Mouse (Mus musculus): ENCODE measurements around the gene Kcnn1. TPM values are rescaled to one million over a fixed set of nuclear protein-coding genes. Genes with fewer than 3 reads are reported as not detected.
A peak's percentile ranks its signal among the peaks of the same experiment; 100 is the strongest.

Gene Kcnn1
- polyA plus RNA-seq, 1 experiment from 2014 or later: 1.8 TPM

DNA sequence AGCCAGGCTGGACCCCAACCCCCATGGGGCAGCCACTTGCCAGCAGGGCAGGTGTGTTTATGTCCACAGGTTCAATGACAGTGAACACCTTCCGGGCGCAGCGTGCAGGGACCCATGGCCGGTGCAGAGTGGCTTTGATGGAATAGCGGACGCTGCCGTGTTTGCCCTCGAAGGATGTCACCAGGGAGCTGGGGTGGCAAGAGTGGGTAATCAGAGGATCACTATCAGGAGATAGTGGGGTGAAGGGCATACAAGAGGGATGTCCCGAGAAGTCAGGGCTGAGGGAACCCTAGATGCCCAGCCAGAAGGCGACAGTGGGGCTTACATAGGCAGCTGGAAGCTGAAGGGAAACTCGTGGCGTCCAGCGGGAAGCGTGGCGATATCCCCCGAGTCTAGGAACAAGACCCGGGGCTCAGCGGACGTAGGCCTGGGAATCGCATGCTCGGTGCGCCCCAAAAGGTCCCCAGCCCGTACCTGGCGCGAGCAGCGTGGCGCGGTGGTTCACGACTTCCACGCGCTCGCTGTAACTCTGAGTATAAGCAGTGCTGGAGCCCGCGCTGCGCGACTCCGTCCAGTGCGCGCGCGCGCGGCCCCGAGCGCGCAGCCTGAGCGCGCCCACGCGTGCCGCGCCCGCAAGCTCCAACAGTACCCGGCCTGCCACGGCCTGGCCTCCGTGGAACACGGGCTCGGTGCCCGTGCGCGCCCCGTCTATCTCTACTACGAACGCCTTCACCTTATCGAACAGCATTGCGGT, 24.2 kb downstream of the Kcnn1 start:
- WGBS: 3% methylated on average over 66 of the region's 66 CpGs
- Histone ChIP-seq H3K4me2 (ENCODE audit: low read length) (peak overlapping the region; percentile 90), H3K27ac (replicated peaks in 1 of 2; ENCODE audit: control insufficient read depth in 1 of 2, insufficient read depth in 1 of 2, low read depth in 2 of 2, low read length in 2 of 2) (peak overlapping the region; percentile 69 to 82), H3K27me3 (ENCODE audit: control insufficient read depth, insufficient read depth, low read length) (peaks cover 15% of the 10 kb centered on the region), H3K9me3 (ENCODE audit: control insufficient read depth, low read length) (no peaks in the 10 kb centered on the region), H3K4me3 (ENCODE audit: control insufficient read depth in 1 of 2, insufficient read depth in 1 of 2, low read depth in 1 of 2, low read length in 2 of 2) (peak overlapping the region; percentile 65 to 68), H3K9ac (ENCODE audit: low read length) (peak overlapping the region; percentile 79), H3K36me3 (ENCODE audit: control insufficient read depth, insufficient read depth, low read length) (peaks cover 13% of the 10 kb centered on the region; the same call in 1 of the 2 replicates), H3K4me1 (ENCODE audit: control insufficient read depth in 2 of 2, insufficient read depth in 2 of 2, low read length in 2 of 2) (peaks cover 5 to 9% of the 10 kb centered on the region in 2 experiments)
- peak; percentile 23 for ATAC-seq (ENCODE audit: insufficient number of reproducible peaks, insufficient read depth, low FRiP score, low read depth)

DNA sequence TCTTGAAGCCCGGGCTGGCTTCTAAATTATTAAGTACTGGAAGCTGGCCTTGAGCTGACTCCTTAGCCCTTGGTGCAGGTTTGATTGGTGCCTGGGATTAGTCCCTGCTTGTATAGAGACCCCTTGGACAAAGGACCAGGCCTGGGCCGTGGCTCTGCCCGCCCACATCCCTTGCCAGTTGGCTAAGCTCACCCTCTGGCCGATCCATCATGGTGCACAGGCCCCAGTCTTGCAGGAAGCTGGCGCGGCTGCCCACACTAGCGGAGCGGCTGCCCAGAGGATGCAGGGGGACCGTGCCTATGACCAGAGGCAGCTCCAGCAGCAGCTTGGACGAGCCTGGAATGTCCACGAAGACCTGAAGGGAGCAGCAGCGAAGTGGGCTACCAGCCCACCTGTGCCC, 26.4 kb downstream of the Kcnn1 start:
- Histone ChIP-seq H3K4me1 (ENCODE audit: control insufficient read depth in 2 of 2, insufficient read depth in 2 of 2, low read length in 2 of 2) (peaks cover 11 to 15% of the 10 kb centered on the region in 2 experiments), H3K27ac (replicated peaks in 1 of 2; ENCODE audit: control insufficient read depth in 1 of 2, insufficient read depth in 1 of 2, low read depth in 2 of 2, low read length in 2 of 2) (no peak overlapping the region), H3K9me3 (ENCODE audit: control insufficient read depth, low read length) (no peaks in the 10 kb centered on the region), H3K27me3 (ENCODE audit: control insufficient read depth, insufficient read depth, low read length) (peaks cover 3% of the 10 kb centered on the region), H3K9ac (ENCODE audit: low read length) (no peak overlapping the region), H3K4me2 (ENCODE audit: low read length) (no peak overlapping the region), H3K36me3 (ENCODE audit: control insufficient read depth, insufficient read depth, low read length) (peaks cover 13% of the 10 kb centered on the region; the same call in 1 of the 2 replicates), H3K4me3 (ENCODE audit: control insufficient read depth in 1 of 2, insufficient read depth in 1 of 2, low read depth in 1 of 2, low read length in 2 of 2) (no peak overlapping the region)
- WGBS: 85% methylated on average over 12 of the region's 12 CpGs
- ATAC-seq (ENCODE audit: insufficient number of reproducible peaks, insufficient read depth, low FRiP score, low read depth): no peak

DNA sequence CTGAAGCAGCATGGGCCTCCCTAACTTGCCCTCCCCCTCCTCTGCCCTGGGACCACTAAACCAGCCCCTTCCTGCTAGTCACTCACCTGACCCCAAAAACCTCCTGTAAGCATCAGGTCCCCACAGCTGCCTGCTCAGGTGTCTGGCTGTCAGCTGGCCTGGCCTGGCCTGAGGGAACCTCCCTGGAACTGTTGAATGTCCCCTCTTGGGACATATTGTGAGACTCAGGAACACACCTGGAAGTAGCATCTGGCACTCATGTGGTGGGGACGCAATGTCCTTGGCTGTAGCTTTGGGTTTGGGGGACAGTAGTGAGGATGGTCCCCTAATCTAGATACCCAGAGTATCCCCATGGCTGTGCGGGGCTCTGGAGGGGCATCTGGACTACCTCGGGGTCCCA, 29.0 kb downstream of the Kcnn1 start:
- no peak for ATAC-seq (ENCODE audit: insufficient number of reproducible peaks, insufficient read depth, low FRiP score, low read depth)
- H3K4me3 ChIP-seq (ENCODE audit: control insufficient read depth in 1 of 2, insufficient read depth in 1 of 2, low read depth in 1 of 2, low read length in 2 of 2): no peak overlapping the region
- H3K27me3 ChIP-seq (ENCODE audit: control insufficient read depth, insufficient read depth, low read length): no peaks in the 10 kb centered on the region
- H3K4me2 ChIP-seq (ENCODE audit: low read length): no peak overlapping the region
- no peak overlapping the region for H3K9ac ChIP-seq (ENCODE audit: low read length)
- no peak overlapping the region for H3K27ac ChIP-seq (replicated peaks in 1 of 2; ENCODE audit: control insufficient read depth in 1 of 2, insufficient read depth in 1 of 2, low read depth in 2 of 2, low read length in 2 of 2)
- H3K4me1 ChIP-seq (ENCODE audit: control insufficient read depth in 2 of 2, insufficient read depth in 2 of 2, low read length in 2 of 2): peaks cover 8 to 10% of the 10 kb centered on the region in 2 experiments
- H3K36me3 ChIP-seq (ENCODE audit: control insufficient read depth, insufficient read depth, low read length): peaks cover 13% of the 10 kb centered on the region; the same call in 1 of the 2 replicates
- no peaks in the 10 kb centered on the region for H3K9me3 ChIP-seq (ENCODE audit: control insufficient read depth, low read length)
- WGBS: 97% methylated on average over 3 of the region's 3 CpGs

DNA sequence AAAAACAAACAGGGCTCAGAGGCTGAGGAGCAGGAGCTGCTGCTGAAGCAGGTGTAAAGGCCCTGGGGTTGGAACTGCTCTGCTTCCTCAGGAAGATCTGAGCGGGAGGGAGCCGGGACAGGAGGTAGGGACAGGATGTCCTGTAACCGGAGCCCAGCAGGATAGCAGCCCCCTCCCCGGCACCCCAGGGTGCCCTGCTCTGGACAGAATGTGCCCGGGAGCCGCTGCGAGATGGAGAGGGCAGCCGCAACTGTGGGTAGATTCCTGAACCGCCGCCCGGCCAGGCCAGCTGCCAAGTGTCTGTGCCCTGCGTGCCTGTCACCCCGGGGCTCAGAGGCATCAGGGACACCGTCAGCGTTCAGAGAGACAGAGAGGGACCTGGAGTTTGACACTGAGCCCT, 29.5 kb downstream of the Kcnn1 start:
- no peak overlapping the region for H3K4me3 ChIP-seq (ENCODE audit: control insufficient read depth in 1 of 2, insufficient read depth in 1 of 2, low read depth in 1 of 2, low read length in 2 of 2)
- peaks cover 6 to 9% of the 10 kb centered on the region in 2 experiments for H3K4me1 ChIP-seq (ENCODE audit: control insufficient read depth in 2 of 2, insufficient read depth in 2 of 2, low read length in 2 of 2)
- 31% methylated on average over 15 of the region's 15 CpGs for WGBS
- no peaks in the 10 kb centered on the region for H3K27me3 ChIP-seq (ENCODE audit: control insufficient read depth, insufficient read depth, low read length)
- H3K4me2 ChIP-seq (ENCODE audit: low read length): no peak overlapping the region; the same call in 1 of the 2 replicates
- no peak overlapping the region for H3K27ac ChIP-seq (replicated peaks in 1 of 2; ENCODE audit: control insufficient read depth in 1 of 2, insufficient read depth in 1 of 2, low read depth in 2 of 2, low read length in 2 of 2)
- peaks cover 13% of the 10 kb centered on the region; the same call in 1 of the 2 replicates for H3K36me3 ChIP-seq (ENCODE audit: control insufficient read depth, insufficient read depth, low read length)
- no peaks in the 10 kb centered on the region for H3K9me3 ChIP-seq (ENCODE audit: control insufficient read depth, low read length)
- 0 out of 2 replicates have a peak overlapping the region, but pooled peaks have one; percentile 17 for H3K9ac ChIP-seq (ENCODE audit: low read length)
- no peak for ATAC-seq (ENCODE audit: insufficient number of reproducible peaks, insufficient read depth, low FRiP score, low read depth)

DNA sequence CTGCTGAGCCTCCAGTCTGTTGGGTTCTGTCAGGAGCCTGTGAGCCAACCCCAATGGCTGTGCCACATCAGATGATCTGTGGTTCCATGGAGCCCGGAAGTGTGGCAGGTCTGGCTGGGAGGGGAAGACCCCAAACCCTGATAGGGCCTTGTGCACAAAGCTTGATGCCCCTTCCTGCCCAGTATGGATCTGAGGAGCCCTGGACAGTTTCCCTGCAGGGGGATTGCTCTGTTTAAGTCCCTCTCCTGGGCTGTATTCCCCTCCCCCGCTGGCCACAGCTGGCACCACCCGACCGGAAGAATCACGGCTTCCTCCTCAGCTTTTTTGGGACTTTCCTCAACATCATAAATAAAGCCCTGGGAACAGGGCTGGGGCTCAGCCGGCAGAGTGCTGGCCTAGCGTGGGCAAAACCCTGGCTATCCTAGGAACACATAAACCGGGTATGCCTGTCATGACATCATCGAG, 30.0 kb downstream of the Kcnn1 start:
- Histone ChIP-seq H3K36me3 (ENCODE audit: control insufficient read depth, insufficient read depth, low read length) (peaks cover 13% of the 10 kb centered on the region; the same call in 1 of the 2 replicates), H3K4me3 (ENCODE audit: control insufficient read depth in 1 of 2, insufficient read depth in 1 of 2, low read depth in 1 of 2, low read length in 2 of 2) (no peak overlapping the region), H3K27me3 (ENCODE audit: control insufficient read depth, insufficient read depth, low read length) (no peaks in the 10 kb centered on the region), H3K9me3 (ENCODE audit: control insufficient read depth, low read length) (no peaks in the 10 kb centered on the region), H3K4me2 (ENCODE audit: low read length) (no peak overlapping the region; the same call in 1 of the 2 replicates), H3K9ac (ENCODE audit: low read length) (no peak overlapping the region), H3K4me1 (ENCODE audit: control insufficient read depth in 2 of 2, insufficient read depth in 2 of 2, low read length in 2 of 2) (peaks cover 5 to 7% of the 10 kb centered on the region in 2 experiments; a peak in 2 of 4 replicates), H3K27ac (replicated peaks in 1 of 2; ENCODE audit: control insufficient read depth in 1 of 2, insufficient read depth in 1 of 2, low read depth in 2 of 2, low read length in 2 of 2) (no peak overlapping the region)
- no peak for ATAC-seq (ENCODE audit: insufficient number of reproducible peaks, insufficient read depth, low FRiP score, low read depth)
- WGBS: 53% methylated on average over 9 of the region's 9 CpGs

DNA sequence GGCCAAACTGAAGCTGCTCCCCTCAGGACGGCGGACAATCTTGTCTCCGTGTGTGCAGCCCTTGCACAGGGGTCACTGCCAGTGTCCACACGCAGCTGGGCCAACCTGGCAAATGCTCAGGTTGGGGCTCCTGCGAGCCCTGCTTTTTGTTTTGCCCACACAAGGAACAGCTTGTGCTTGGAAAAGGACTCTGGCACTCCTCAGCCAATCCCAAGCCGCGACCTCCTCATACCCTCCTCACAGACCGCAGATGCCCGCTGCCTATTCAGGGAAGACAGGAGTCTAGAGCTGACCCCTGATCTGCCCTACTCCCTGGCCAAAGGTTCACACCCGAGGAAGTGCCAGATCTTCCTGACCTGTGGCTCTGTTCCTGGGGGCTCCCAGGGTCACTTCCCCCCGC, 30.7 kb downstream of the Kcnn1 start:
- Histone ChIP-seq H3K4me2 (ENCODE audit: low read length) (no peak overlapping the region), H3K9me3 (ENCODE audit: control insufficient read depth, low read length) (no peaks in the 10 kb centered on the region), H3K4me3 (ENCODE audit: control insufficient read depth in 1 of 2, insufficient read depth in 1 of 2, low read depth in 1 of 2, low read length in 2 of 2) (no peak overlapping the region), H3K27ac (replicated peaks in 1 of 2; ENCODE audit: control insufficient read depth in 1 of 2, insufficient read depth in 1 of 2, low read depth in 2 of 2, low read length in 2 of 2) (no peak overlapping the region), H3K27me3 (ENCODE audit: control insufficient read depth, insufficient read depth, low read length) (no peaks in the 10 kb centered on the region), H3K36me3 (ENCODE audit: control insufficient read depth, insufficient read depth, low read length) (peaks cover 13% of the 10 kb centered on the region; the same call in 1 of the 2 replicates), H3K4me1 (ENCODE audit: control insufficient read depth in 2 of 2, insufficient read depth in 2 of 2, low read length in 2 of 2) (peaks cover 5 to 7% of the 10 kb centered on the region in 2 experiments; a peak in 2 of 4 replicates), H3K9ac (ENCODE audit: low read length) (no peak overlapping the region)
- 70% methylated on average over 11 of the region's 11 CpGs for WGBS
- no peak for ATAC-seq (ENCODE audit: insufficient number of reproducible peaks, insufficient read depth, low FRiP score, low read depth)

DNA sequence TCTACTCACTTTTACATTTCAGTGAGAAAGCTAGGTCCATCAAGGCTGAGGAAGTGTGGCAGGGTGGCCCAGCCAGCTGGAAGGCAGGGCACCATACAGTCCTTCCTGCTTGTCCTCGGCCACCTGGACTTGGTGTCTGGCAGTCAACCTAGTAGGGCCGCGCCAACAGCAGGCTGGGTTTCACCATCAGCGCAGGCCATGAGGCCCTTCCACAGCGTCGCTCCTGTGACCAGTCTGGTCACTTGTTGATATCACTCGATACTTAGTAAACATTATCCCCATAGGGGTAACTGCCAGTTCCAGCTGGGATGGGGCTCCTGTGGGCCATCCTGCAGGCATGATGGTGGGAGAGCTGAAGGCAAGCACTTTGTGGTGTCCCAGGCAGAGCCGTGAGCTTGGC, 31.5 kb downstream of the Kcnn1 start:
- Histone ChIP-seq H3K4me1 (ENCODE audit: control insufficient read depth in 2 of 2, insufficient read depth in 2 of 2, low read length in 2 of 2) (peaks cover 5 to 7% of the 10 kb centered on the region in 2 experiments; a peak in 2 of 4 replicates), H3K27me3 (ENCODE audit: control insufficient read depth, insufficient read depth, low read length) (no peaks in the 10 kb centered on the region), H3K27ac (replicated peaks in 1 of 2; ENCODE audit: control insufficient read depth in 1 of 2, insufficient read depth in 1 of 2, low read depth in 2 of 2, low read length in 2 of 2) (no peak overlapping the region), H3K36me3 (ENCODE audit: control insufficient read depth, insufficient read depth, low read length) (peaks cover 13% of the 10 kb centered on the region; the same call in 1 of the 2 replicates), H3K9me3 (ENCODE audit: control insufficient read depth, low read length) (no peaks in the 10 kb centered on the region), H3K9ac (ENCODE audit: low read length) (no peak overlapping the region), H3K4me2 (ENCODE audit: low read length) (no peak overlapping the region), H3K4me3 (ENCODE audit: control insufficient read depth in 1 of 2, insufficient read depth in 1 of 2, low read depth in 1 of 2, low read length in 2 of 2) (no peak overlapping the region)
- no peak for ATAC-seq (ENCODE audit: insufficient number of reproducible peaks, insufficient read depth, low FRiP score, low read depth)
- WGBS: 79% methylated on average over 8 of the region's 8 CpGs
